In the genomic region with DNA sequence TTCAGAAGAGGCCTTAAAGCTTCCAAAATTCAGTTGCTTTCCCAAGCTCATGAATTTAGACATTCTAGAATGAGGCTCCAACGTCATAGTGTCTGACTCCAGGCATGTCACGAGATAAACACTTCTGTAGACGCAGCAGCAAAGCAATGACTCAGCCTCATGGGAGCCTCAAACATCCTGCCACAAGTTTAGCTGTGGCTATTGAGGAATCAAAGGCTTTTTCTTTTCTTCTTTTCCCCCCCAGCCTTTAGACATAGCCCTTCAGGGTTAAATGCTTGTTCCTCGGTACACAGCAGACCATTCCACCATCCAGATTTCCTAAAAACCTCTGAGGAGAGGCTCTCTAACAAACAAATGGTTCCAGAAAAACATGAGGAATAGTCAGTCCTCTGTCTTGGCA, we compare ENCODE assay signal across 37 mouse cellular contexts.
A peak's percentile ranks its signal among the peaks of the same experiment; 100 is the strongest.
DNase-seq lines count a peak whose midpoint lies in the region; ATAC-seq and TF ChIP-seq lines count a peak whose summit lies in the region.
"Had no signal": no experiment of that assay in that cellular context is flagged by ENCODE, and none has a peak within 500 bp of the region (broad histone marks: within the 10 kb centered on the region; RNA-seq: fewer than 3 reads in every experiment).

No protein-coding gene starts in this region.

- no peak for TF ChIP-seq POLR2A in heart, adult 2 months (IDR thresholded peaks at IDR 0.05; ENCODE audit: insufficient read depth, low read depth, low read length)
- TF ChIP-seq POLR2A in myocyte (IDR thresholded peaks at IDR 0.05; ENCODE audit: insufficient read length, low read depth), result no peak

- no peaks in the 10 kb centered on the region for H3K27me3 ChIP-seq in heart, postnatal 0 days (ENCODE audit: control insufficient read depth, insufficient read depth, low read length)
- no peaks in the 10 kb centered on the region for H3K27me3 ChIP-seq in heart, adult 2 months (ENCODE audit: control insufficient read depth, insufficient read depth, low read length)
- H3K27me3 ChIP-seq in C2C12 (ENCODE audit: control insufficient read depth, insufficient read depth, insufficient read length), result no peaks in the 10 kb centered on the region
- no peaks in the 10 kb centered on the region for H3K27me3 ChIP-seq in myocyte (ENCODE audit: control insufficient read depth, insufficient read depth, insufficient read length)
- H3K27me3 ChIP-seq: CH12.LX; embryonic facial prominence, embryonic 13.5 days; forebrain, embryonic 12.5 days; heart, embryonic 13.5 days; hindbrain, embryonic 13.5 days; limb, embryonic 15.5 days; liver, embryonic 13.5 days; megakaryocyte, embryonic 14.5 days; midbrain, embryonic 13.5 days; stomach, embryonic 15.5 days had no signal

- H3K79me2 ChIP-seq in heart, adult 2 months (replicated peaks; ENCODE audit: control insufficient read depth, insufficient read depth, low read length), result no peaks in the 10 kb centered on the region
- H3K79me2 ChIP-seq in C2C12 (ENCODE audit: control insufficient read depth, insufficient read depth) (no peaks in the 10 kb centered on the region), myocyte (ENCODE audit: control insufficient read depth, insufficient read depth) (no peaks in the 10 kb centered on the region)

- H3K27ac ChIP-seq in heart, postnatal 0 days (ENCODE audit: low read depth), result no peak overlapping the region
- no peak overlapping the region for H3K27ac ChIP-seq in heart, adult 2 months
- H3K27ac ChIP-seq: embryonic facial prominence, embryonic 13.5 days; forebrain, embryonic 12.5 days; heart, embryonic 13.5 days; hindbrain, embryonic 13.5 days; kidney, postnatal 0 days; limb, embryonic 10.5 days; limb, embryonic 15.5 days; liver, embryonic 13.5 days; midbrain, embryonic 13.5 days; stomach, embryonic 15.5 days had no signal

- H3K4me3 ChIP-seq in heart, postnatal 0 days (ENCODE audit: low read depth, low read length), result no peak overlapping the region
- no peak overlapping the region for H3K4me3 ChIP-seq in heart, adult 2 months
- H3K4me3 ChIP-seq in C2C12 (ENCODE audit: insufficient read depth, poor library complexity, severe bottlenecking), result no peak overlapping the region
- no peak overlapping the region for H3K4me3 ChIP-seq in myocyte
- H3K4me3 ChIP-seq: embryonic facial prominence, embryonic 13.5 days; erythroblast, embryonic 14.5 days; forebrain, embryonic 12.5 days; heart, embryonic 13.5 days; hindbrain, embryonic 13.5 days; limb, embryonic 10.5 days; limb, embryonic 15.5 days; liver, embryonic 13.5 days; megakaryocyte, embryonic 14.5 days; midbrain, embryonic 13.5 days; stomach, embryonic 15.5 days had no signal

- DNase-seq in heart, postnatal 0 days (ENCODE audit: low spot score), result peak; percentile 17
- no peak for DNase-seq in heart, adult 2 months
- peak; percentile 23 for DNase-seq in adipocyte (ENCODE audit: low spot score)
- DNase-seq in gastrocnemius, postnatal 36 days, result no peak
- no peak for DNase-seq in right cerebral cortex, postnatal 25 days
- DNase-seq: adrenal gland, adult 2 months; adrenal gland, postnatal 36 days; B cell, adult 2 months; cerebellum, adult 11 months; cerebellum, adult 9-11 months; forebrain, postnatal 0 days; gastrocnemius, postnatal 10 days; heart, postnatal 36 days; kidney, adult 8-10 months; kidney, postnatal 4 days; layer of hippocampus, postnatal 36 days; liver, embryonic 13.5 days; lung, adult 18-20 months; lung, postnatal 4 days; right cerebral cortex, postnatal 14 days; thymus, postnatal 25 days had no signal

- ATAC-seq in heart, postnatal 0 days (ENCODE audit: insufficient read depth, low read depth), result no peak
- ATAC-seq: forebrain, postnatal 0 days; intestine, embryonic 16.5 days; lung, postnatal 0 days; midbrain, embryonic 13.5 days had no signal

- TF ChIP-seq EP300 in heart, postnatal 0 days (IDR thresholded peaks at IDR 0.05; ENCODE audit: low read depth), result no peak
- TF ChIP-seq EP300 in heart, adult 2 months (IDR thresholded peaks at IDR 0.05; ENCODE audit: insufficient read depth, low read depth, low read length), result no peak

- intact Hi-C loops in heart, adult 2 months (cut with DNase I), result no loop called here
- intact Hi-C loops in gastrocnemius, postnatal 36 days (cut with DNase I), result no loop called here

- H3ac ChIP-seq in C2C12 (ENCODE audit: control insufficient read depth, insufficient read length, low read depth) (no peak overlapping the region), myocyte (ENCODE audit: control insufficient read depth, insufficient read length) (no peak overlapping the region)

- H3K9me3 ChIP-seq in heart, postnatal 0 days (replicated peaks; ENCODE audit: control insufficient read depth, low read length), result no peaks in the 10 kb centered on the region
- H3K9me3 ChIP-seq: embryonic facial prominence, embryonic 13.5 days; forebrain, embryonic 12.5 days; heart, embryonic 13.5 days; hindbrain, embryonic 13.5 days; limb, embryonic 10.5 days; limb, embryonic 15.5 days; liver, embryonic 13.5 days; megakaryocyte, embryonic 14.5 days; stomach, embryonic 15.5 days had no signal

- H3K4me1 ChIP-seq in heart, postnatal 0 days (ENCODE audit: control insufficient read depth, insufficient read depth), result no peaks in the 10 kb centered on the region
- no peaks in the 10 kb centered on the region for H3K4me1 ChIP-seq in heart, adult 2 months (ENCODE audit: control insufficient read depth, insufficient read depth, low read length)
- H3K4me1 ChIP-seq: heart, embryonic 13.5 days; limb, embryonic 15.5 days; liver, embryonic 13.5 days; stomach, embryonic 15.5 days had no signal

- no peaks in the 10 kb centered on the region for H3K79me3 ChIP-seq in C2C12 (ENCODE audit: low read depth)

- H3K36me3 ChIP-seq in heart, postnatal 0 days (replicated peaks; ENCODE audit: control insufficient read depth, insufficient read depth, low read length), result no peaks in the 10 kb centered on the region
- no peaks in the 10 kb centered on the region for H3K36me3 ChIP-seq in heart, adult 2 months (ENCODE audit: control insufficient read depth, insufficient read depth, low read length)
- H3K36me3 ChIP-seq in C2C12 (ENCODE audit: control insufficient read depth, insufficient read depth) (no peaks in the 10 kb centered on the region), myocyte (ENCODE audit: control insufficient read depth, insufficient read depth) (no peaks in the 10 kb centered on the region)
- H3K36me3 ChIP-seq: embryonic facial prominence, embryonic 13.5 days; forebrain, embryonic 12.5 days; heart, embryonic 13.5 days; hindbrain, embryonic 13.5 days; limb, embryonic 10.5 days; limb, embryonic 15.5 days; liver, embryonic 13.5 days; midbrain, embryonic 13.5 days; stomach, embryonic 15.5 days had no signal

- no peak overlapping the region for H3K4me2 ChIP-seq in heart, postnatal 0 days (ENCODE audit: low read depth, low read length)
- peak overlapping the region; percentile 27 for H3K4me2 ChIP-seq in myocyte (ENCODE audit: low read depth)
- H3K4me2 ChIP-seq: embryonic facial prominence, embryonic 13.5 days; forebrain, embryonic 12.5 days; heart, embryonic 13.5 days; hindbrain, embryonic 13.5 days; limb, embryonic 15.5 days; liver, embryonic 13.5 days; midbrain, embryonic 13.5 days; stomach, embryonic 15.5 days had no signal

- TF ChIP-seq CTCF in heart, postnatal 0 days (IDR thresholded peaks at IDR 0.05; ENCODE audit: low read depth), result no peak
- TF ChIP-seq CTCF in heart, adult 2 months (IDR thresholded peaks at IDR 0.05), result no peak
- TF ChIP-seq CTCF in C2C12 (IDR thresholded peaks at IDR 0.05; ENCODE audit: control insufficient read depth, insufficient read depth, insufficient read length), result no peak

- WGBS in heart, postnatal 0 days, result 27% methylated on average over 4 of the region's 4 CpGs
- WGBS in heart, adult 2 months, result 32% methylated on average over 4 of the region's 4 CpGs

- H3K9ac ChIP-seq in heart, postnatal 0 days (replicated peaks; ENCODE audit: low read depth, low read length), result no peak overlapping the region
- no peak overlapping the region for H3K9ac ChIP-seq in heart, adult 2 months (ENCODE audit: low read depth, low read length)
- H3K9ac ChIP-seq: embryonic facial prominence, embryonic 13.5 days; forebrain, embryonic 12.5 days; forebrain, postnatal 0 days; heart, embryonic 13.5 days; hindbrain, embryonic 13.5 days; limb, embryonic 15.5 days; liver, embryonic 13.5 days; midbrain, embryonic 13.5 days; stomach, embryonic 15.5 days had no signal

TF ChIP-seq in C2C12, 6 proteins besides CTCF, POLR2A, EP300 and RAD21:
- TF ChIP-seq MAX (IDR thresholded peaks at IDR 0.05) (peak; percentile 58), USF1 (IDR thresholded peaks at IDR 0.05; ENCODE audit: low read depth) (no peak), FOSL1 (IDR thresholded peaks at IDR 0.05; ENCODE audit: insufficient read depth, low read length, poor library complexity, severe bottlenecking) (no peak)

TF ChIP-seq in myocyte, 11 proteins besides CTCF, POLR2A, EP300 and RAD21:
- TF ChIP-seq MYOG (IDR thresholded peaks at IDR 0.05; ENCODE audit: control insufficient read depth in 1 of 3, insufficient read depth in 1 of 3, insufficient read length in 2 of 3, low read depth in 2 of 3) (no peak), MYOD1 (IDR thresholded peaks at IDR 0.05; ENCODE audit: control insufficient read depth in 1 of 3, insufficient read length in 2 of 3, low read depth in 2 of 3) (no peak), REST (IDR thresholded peaks at IDR 0.05; ENCODE audit: insufficient read depth, insufficient read length) (no peak), E2F4 (IDR thresholded peaks at IDR 0.05; ENCODE audit: insufficient read depth) (no peak), SRF (IDR thresholded peaks at IDR 0.05; ENCODE audit: control insufficient read depth, insufficient read length, low read depth) (no peak), CEBPB (IDR thresholded peaks at IDR 0.05; ENCODE audit: insufficient read depth, poor library complexity, severe bottlenecking) (no peak), USF1 (IDR thresholded peaks at IDR 0.05; ENCODE audit: low read depth) (no peak), POLR2AphosphoS2 (IDR thresholded peaks at IDR 0.05; ENCODE audit: insufficient read length, low read depth) (no peak)

Comparison
In these comparisons a context has a peak if more than half of its experiments do, and no peak if none do; other contexts are left out.
1. DNase-seq: peak in heart, postnatal 0 days (single experiment) and adipocyte (single experiment); none in heart, adult 2 months (0 of 2), gastrocnemius, postnatal 36 days (0 of 2) and right cerebral cortex, postnatal 25 days (single experiment).